Mouse (Mus musculus) Patski (cell line): ENCODE measurements around the gene Neurog3. TPM values are rescaled to one million over a fixed set of nuclear protein-coding genes. Genes with fewer than 3 reads are reported as not detected.

Experiments
- ATAC-seq: fragments of 100-300 bp; one replicate; pipeline ENCODE4 v1.8.0; 2021
- CTCF ChIA-PET: fragments of 350-600 bp; sonication (Branson Sonifier 250); formaldehyde crosslinking; loops from one replicate; lab custom pipeline; 2022; ENCODE audit warnings: inconsistent platforms; lab: Charles Lee
- POLR2A ChIA-PET: fragments of 350-600 bp; sonication (Branson Sonifier 250); formaldehyde crosslinking; loops from one replicate; lab custom pipeline; 2022; ENCODE audit warnings: antibody characterized with exemption, inconsistent platforms; lab: Charles Lee
- DNase-seq: peaks from one replicate; pipeline ENCODE4 v3.0.0-alpha.2; 2011; ENCODE audit warnings: low read depth, low spot score
- H3K27me3 ChIP-seq: fragments of 371-371 bp; one replicate; pipeline ENCODE4 v1.5.1; 2021
- CTCF ChIP-seq: fragments of 100-300 bp; IDR thresholded peaks from one replicate; pipeline ENCODE4 v1.5.1; 2021
- in situ Hi-C: fragments of 300-500 bp; cut with MboI; formaldehyde crosslinking; loops from 3 replicates; pipeline ENCODE4 v1.11.1; 2018; ENCODE audit warnings: low pct_unique_long_range_greater_than_20kb, mixed read lengths
- polyA plus RNA-seq: library from polyadenylated mRNA; unstranded; gene quantifications from one replicate; pipeline ENCODE4 v1.2.3, GENCODE M21; 2021

Gene Neurog3
- polyA plus RNA-seq, 1 experiment from 2014 or later: not detected

DNA sequence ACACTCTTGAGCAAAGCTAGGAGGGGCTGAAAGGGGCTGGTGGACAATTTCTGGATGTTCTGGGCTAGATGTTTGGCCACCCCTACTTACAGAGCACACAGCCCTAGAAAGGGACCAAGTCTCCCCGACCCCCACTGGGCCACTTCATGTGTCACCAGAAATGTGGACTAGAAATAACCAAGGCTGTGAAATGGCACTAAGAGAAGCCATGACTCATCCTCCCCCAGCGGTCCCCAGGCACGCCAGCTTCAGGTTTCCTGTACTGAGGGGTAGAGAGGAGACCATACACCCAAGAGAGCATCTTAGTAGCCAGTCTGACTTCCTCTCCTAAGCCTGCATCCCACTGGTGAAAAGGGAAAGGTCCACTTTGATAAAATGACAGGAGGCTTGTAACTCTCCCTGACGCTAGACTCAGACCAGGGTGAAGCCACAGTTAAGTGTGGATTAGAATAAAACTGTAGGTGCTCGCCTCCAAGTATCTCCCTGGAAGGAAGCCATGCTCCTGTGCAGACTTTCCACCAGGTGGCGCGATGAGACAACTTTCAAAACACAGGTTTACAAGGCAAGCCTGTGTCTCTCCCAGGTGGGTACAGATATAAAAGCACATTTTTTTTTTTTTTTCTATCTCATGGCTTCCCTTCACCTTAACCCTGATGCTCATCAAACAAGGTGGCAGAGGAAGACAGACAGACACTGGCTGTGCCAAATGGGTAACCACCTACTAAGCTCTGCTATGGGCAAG lies 27.9 kb upstream of the Neurog3 start:
- ChIA-PET POLR2A (no interaction called here), CTCF (interaction anchor here (1.4 to 2.1 kb wide), 2 partner anchors 31 to 77 kb away, joined by 5 to 11 read pairs; no protein-coding TSS in a partner anchor)
- H3K27me3 ChIP-seq: peaks cover 4% of the 10 kb centered on the region
- peak; percentile 19 for DNase-seq
- in situ Hi-C loops: loop anchor here (5.0 kb wide), 3 partner anchors 43 to 137 kb away; no protein-coding TSS in a partner anchor
- no peak for TF ChIP-seq CTCF
- ATAC-seq: peak; percentile 60

DNA sequence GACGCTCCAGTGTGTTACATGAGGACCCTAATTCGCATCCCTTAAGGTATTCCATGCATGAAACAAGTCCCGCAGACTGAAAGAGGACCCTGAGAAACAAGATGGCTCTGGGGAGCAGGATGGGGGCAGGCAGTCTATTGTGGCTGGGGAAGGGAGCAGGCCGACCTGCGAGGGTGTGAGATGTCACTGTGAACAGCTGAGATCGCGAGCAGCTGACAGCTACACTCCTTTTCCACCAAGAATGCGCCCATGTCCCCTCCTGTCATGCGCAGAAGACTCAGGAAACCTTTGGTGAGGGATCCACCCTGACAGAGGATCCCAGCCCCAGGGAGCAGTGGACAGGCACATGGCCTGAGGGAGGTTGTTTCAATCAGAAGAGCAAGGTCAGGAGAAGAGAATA lies 25.8 kb upstream of the Neurog3 start:
- ATAC-seq (no peak), DNase-seq (no peak)
- ChIA-PET CTCF (interaction anchor here (2.1 kb wide), 1 partner anchor 76 kb away, joined by 7 read pairs; no protein-coding TSS in a partner anchor), POLR2A (no interaction called here)
- in situ Hi-C loops: no loop called here
- peaks cover 11% of the 10 kb centered on the region for H3K27me3 ChIP-seq
- no peak for TF ChIP-seq CTCF

DNA sequence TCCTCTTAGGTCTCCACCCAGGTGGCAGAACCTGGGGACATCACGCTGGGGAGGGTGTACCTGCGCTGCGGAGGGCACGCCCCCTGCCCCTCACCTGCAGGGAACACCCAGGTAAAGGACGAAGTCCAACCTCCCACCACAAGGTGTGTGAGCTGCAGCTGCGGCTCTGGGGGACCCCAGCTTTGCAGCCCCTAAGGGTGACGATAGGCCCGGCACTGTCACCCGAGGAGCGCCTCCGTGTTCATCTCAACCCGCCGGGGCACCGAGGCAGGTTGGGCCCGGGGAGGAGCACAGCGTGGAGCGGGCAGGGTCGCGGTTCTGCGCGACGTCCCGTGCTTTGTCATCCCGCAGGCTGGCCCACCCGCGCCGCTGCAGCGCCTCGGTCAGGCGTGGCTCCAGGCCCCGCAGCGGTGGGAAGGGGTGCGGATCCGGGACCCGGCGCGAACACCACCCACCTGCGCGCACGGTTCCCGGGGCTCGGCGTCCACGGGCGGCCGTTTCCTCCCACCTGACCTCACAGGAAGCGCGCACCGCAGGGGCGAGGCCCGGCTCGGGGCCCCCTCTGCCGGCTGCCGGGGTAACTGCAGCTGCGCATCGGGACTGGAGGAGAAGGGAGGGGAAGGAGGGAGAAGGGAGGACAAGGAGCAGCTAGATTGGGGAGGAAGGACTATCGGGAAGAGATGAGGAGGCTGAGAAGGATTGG lies 22.2 kb upstream of the Neurog3 start:
- in situ Hi-C loops: no loop called here
- H3K27me3 ChIP-seq: peaks cover 15% of the 10 kb centered on the region
- TF ChIP-seq CTCF: no peak
- POLR2A ChIA-PET: no interaction called here
- ATAC-seq: peak; percentile 83
- CTCF ChIA-PET: no interaction called here
- no peak for DNase-seq

DNA sequence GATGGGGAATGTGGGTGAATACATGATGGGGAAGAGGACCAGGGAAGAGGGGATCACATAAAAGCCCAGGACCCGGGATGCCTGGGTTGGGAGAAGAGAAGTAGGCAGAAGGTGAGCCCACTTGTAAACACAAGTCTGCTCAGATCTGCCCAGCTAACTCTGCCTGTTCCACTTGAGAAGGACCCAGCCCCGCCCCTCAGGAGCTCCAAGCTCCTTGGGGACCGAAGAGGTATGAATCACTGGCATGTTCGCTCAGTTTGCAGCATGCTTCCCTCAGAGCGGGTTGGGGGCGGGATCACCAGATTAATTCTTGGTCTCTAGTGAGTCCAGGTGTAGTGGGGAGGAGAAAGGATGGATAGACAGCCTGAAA lies 21.7 kb upstream of the Neurog3 start:
- in situ Hi-C loops: no loop called here
- peaks cover 20% of the 10 kb centered on the region for H3K27me3 ChIP-seq
- ATAC-seq: no peak
- ChIA-PET CTCF (no interaction called here), POLR2A (no interaction called here)
- no peak for DNase-seq
- no peak for TF ChIP-seq CTCF

DNA sequence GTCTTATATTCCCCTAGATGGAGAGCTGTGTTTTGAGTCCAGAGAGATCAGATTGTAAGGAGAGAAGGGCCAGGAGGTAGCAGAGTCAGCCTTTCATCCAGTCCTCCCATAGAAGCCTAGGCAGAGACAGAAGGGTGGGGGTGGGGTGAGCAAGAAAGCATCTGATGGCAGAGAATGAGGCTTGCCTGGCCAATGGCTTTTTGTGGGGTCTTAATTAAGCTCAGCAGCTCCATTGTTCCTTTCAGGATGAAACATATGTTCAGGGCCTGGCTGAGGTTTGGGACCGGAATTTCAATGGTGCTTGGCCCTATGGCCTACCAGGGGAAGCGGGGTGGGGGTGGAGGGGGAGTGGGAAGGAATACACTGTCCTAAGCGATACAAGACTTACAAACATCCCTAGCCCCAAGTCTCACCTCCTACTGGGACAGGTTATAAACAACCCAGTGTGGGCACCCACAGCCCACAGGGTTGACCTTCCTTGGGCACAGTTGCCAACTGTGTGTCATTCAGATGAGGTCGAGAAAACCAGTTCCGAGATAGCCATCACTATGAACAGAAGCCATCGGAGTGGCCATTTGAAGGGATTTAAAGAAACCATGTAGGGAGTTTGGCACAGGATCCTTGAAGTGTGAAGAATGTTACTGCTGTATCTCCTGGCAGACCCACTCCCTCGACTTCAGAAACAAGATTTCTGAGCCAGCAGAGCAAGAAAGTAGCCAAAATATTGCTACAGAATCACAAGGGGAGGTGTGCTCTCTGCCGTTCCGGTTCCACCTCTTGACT lies 18.8 kb upstream of the Neurog3 start:
- no peak for ATAC-seq
- peaks cover 26% of the 10 kb centered on the region for H3K27me3 ChIP-seq
- ChIA-PET POLR2A (no interaction called here), CTCF (no interaction called here)
- in situ Hi-C loops: no loop called here
- TF ChIP-seq CTCF: no peak
- DNase-seq: no peak

DNA sequence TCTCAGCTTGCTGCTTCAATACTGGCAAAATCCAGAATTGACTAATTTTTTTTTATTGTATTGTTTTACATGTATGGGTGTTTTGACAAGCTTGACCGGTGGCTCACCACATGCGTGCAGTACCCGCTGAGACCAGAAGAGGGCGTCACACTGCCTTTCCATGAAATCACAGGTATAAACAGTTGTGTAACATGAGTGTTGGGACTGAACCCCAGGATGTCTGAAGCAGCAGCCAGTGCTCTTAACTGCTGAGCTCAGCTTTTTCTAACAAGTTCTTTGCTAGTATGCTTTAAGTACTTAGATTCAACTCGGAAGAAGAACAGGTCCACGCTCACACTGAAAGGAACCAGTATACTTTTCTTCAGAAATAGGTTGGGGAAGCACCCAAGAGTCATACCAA lies 5.8 kb upstream of the Neurog3 start:
- H3K27me3 ChIP-seq: peaks cover 34% of the 10 kb centered on the region
- in situ Hi-C loops: no loop called here
- DNase-seq: no peak
- no peak for ATAC-seq
- ChIA-PET CTCF (no interaction called here), POLR2A (no interaction called here)
- no peak for TF ChIP-seq CTCF

DNA sequence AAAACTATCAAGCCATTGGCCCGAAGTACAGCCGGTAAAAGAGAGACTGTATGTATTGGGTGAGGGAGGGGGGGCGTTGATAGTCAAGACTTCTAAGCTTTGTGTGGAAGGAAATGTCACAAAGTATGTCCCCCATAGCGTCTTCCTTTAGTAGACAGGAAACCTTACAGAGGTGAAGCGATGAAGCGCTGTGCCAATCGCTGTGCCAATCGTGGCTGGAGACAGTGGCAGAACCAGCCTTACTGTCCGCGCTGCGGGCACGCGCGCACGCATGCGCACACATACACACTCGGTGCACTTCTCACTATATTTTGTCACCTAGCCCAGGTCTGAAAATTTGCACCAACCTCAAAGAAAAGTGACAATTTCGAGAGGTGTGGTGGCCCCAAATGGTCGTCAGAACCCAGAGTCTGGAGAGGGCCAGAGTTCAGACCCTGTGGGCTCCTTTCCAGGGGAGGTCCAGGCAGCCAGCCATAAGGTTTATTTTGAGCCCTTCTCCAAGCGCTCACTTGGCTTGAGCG lies 5.1 kb upstream of the Neurog3 start:
- ChIA-PET POLR2A (no interaction called here), CTCF (no interaction called here)
- in situ Hi-C loops: no loop called here
- DNase-seq: no peak
- TF ChIP-seq CTCF: no peak
- ATAC-seq: no peak
- peaks cover 38% of the 10 kb centered on the region for H3K27me3 ChIP-seq

DNA sequence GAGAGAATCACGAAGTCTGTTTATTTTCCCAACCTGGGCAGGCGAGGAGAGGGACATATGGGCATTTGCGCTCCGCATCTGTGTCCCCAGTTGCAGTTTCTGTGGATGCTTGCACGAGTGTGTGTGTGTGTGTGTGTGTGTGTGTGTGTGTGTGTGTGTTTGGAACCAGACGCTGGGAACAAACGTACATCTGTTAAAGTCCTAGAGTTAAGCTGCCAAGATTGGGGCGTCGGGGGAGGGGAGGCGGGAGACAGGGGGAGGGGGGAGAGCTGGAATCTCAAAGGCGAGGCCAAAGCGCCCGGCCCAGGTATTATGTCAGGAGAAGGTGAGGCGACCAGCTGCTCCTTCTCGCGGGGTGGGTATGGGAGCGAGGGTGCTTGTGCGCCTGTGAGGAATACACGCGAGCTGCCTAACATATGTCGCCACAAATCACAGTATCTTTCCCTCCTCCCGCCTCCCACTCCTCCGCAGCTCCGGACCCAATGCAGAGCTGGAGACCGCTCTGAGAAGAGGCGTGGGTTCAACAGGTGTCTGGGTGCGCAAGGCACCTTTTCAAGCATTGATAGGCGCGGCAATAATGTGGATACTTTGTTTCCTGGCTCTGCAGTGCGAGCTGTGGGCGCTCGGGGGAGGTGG lies 4.5 kb upstream of the Neurog3 start:
- no peak for TF ChIP-seq CTCF
- DNase-seq (no peak), ATAC-seq (no peak)
- ChIA-PET CTCF (no interaction called here), POLR2A (no interaction called here)
- in situ Hi-C loops: no loop called here
- peaks cover 42% of the 10 kb centered on the region for H3K27me3 ChIP-seq

DNA sequence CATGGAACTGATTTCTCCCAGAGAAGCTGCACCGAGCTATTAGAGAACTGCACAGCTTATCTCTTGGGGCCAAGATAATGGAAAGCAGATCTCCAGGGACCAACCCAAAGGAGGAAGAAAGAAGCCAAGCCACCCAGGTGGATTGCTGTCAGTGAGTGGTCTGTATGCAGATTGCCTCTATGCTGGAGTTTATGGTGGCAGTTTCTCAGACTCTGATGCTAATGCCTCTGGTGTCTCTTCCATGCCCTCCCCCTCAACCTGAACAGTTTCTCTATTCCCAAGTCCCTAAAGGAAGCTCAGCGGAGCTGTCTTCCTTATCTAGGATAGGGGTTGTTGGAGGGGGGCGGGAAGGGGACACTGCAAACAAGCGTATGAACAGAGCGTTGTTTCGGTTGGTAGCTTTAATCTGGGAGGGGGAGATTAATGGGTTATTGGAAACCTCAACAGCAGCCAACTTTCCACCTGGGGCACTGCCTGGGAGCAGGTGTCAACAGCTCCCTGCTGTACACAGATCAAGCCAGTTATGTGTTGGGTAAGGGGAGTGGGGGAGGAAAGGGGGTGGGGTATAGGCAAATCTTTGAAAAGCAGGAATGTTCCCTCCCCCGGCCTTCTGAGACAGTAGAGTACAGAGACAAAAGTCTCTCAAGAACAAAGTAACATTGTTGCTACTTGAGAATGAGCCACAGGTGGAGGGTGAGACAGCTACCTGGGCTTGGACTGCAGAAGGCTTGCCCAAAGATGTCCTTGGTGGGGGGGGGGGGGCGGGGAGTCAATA lies 3.0 kb downstream of the Neurog3 start:
- peaks cover 44% of the 10 kb centered on the region for H3K27me3 ChIP-seq
- POLR2A ChIA-PET: no interaction called here
- DNase-seq: no peak
- no peak for ATAC-seq
- CTCF ChIA-PET: interaction anchor here (1.2 kb wide), 1 partner anchor 32 kb away, joined by 5 read pairs; no protein-coding TSS in a partner anchor
- in situ Hi-C loops: no loop called here
- TF ChIP-seq CTCF: no peak

DNA sequence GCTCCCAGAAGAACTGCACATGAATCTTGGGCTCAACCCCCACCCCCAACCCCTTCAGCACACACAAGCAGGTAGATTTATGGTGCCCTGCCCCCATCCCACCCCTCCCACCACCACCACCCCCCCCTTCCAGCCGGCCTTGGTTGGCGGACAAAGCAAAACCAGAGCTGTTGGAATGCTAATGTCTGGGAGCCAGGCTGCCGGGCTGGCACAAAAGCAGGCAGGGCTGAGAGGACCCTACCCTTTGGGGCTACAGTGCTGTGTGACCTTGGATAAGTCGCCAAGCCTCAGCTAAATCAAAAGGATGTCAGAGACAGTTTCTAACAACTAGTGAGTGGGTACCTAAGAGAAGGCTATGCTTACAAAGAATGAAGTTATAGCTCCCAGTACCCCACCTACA lies 4.3 kb downstream of the Neurog3 start:
- peaks cover 38% of the 10 kb centered on the region for H3K27me3 ChIP-seq
- ChIA-PET POLR2A (interaction anchor here (0.6 kb wide), 1 partner anchor 26 kb away, joined by 3 read pairs; no protein-coding TSS in a partner anchor), CTCF (no interaction called here)
- TF ChIP-seq CTCF: no peak
- in situ Hi-C loops: no loop called here
- no peak for ATAC-seq
- no peak for DNase-seq
